Comparison of ENCODE assay signal across 8 mouse cellular contexts in the genomic region with DNA sequence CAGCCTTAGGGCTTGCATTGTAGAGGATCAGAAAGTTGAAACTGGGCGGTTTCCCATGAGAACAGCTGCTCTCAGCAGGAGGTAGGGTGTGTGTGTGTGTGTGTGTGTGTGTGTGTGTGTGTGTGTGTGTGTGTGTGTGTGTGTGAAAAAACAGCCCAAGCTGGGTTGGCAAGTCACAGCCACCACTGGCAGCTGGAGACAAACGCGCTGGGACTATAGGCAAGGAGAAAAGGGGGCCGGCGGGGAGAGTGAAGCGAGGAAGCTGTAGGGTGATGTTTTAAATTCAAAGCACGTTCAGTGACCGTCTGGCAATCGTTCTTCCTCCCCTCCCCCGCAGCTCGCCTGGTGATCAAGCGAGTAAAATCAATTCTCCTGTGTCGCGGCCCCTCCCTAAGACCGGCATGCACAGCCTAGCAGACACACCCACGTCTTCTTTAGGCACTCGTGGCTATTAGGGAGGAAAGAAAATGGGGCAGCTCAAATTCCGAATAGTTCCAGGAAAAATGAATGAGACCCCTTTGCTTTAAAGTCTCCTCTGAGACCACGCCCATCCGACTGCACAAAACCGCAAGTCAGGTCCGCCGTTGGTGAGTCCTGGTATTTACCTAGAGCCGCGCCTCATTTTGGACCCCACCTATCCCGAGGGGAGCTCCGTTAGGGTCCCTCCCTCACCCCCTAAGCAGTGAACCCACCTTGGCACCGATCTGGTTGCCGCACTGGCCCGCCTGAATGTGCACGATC. TPM values are rescaled to one million over a fixed set of nuclear protein-coding genes. Genes with fewer than 3 reads are reported as not detected.
A peak's percentile ranks its signal among the peaks of the same experiment; 100 is the strongest.
DNase-seq lines count a peak whose midpoint lies in the region; ATAC-seq and TF ChIP-seq lines count a peak whose summit lies in the region.

No protein-coding gene starts in this region.

- peaks cover 35% of the 10 kb centered on the region for H3K27me3 ChIP-seq in embryonic facial prominence, embryonic 10.5 days (replicated peaks; ENCODE audit: low read depth, poor library complexity, severe bottlenecking)
- no peaks in the 10 kb centered on the region for H3K27me3 ChIP-seq in heart, postnatal 0 days (ENCODE audit: control insufficient read depth, insufficient read depth, low read length)
- peaks cover 20% of the 10 kb centered on the region for H3K27me3 ChIP-seq in lung, embryonic 16.5 days (ENCODE audit: control insufficient read depth, insufficient read depth, low read depth, low read length)

- peak; percentile 60 for DNase-seq in urinary bladder, postnatal 14 days (ENCODE audit: low spot score)
- no peak for DNase-seq in urinary bladder, postnatal 10 days (ENCODE audit: low spot score)
- DNase-seq in embryonic facial prominence, embryonic 10.5 days (ENCODE audit: low spot score): peak; percentile 68
- DNase-seq in heart, postnatal 0 days (ENCODE audit: low spot score): peak; percentile 68
- DNase-seq in kidney, postnatal 4 days: peak; percentile 80 to 87
- DNase-seq in retina, postnatal 1 day: peak; percentile 79
- no peak for DNase-seq in c-Kit-positive CD71-positive TER-119-positive erythroid progenitor cells, embryonic 14.5 days (ENCODE audit: low spot score)

- H3K4me1 ChIP-seq in embryonic facial prominence, embryonic 10.5 days: peaks cover 69% of the 10 kb centered on the region
- H3K4me1 ChIP-seq in heart, postnatal 0 days (ENCODE audit: control insufficient read depth, insufficient read depth): peaks cover 22% of the 10 kb centered on the region; the same call in 1 of the 2 replicates
- peaks cover 30% of the 10 kb centered on the region for H3K4me1 ChIP-seq in lung, embryonic 16.5 days (replicated peaks; ENCODE audit: control insufficient read depth, insufficient read depth, low read length)

- H3K4me3 ChIP-seq in embryonic facial prominence, embryonic 10.5 days: peak overlapping the region; percentile 79
- H3K4me3 ChIP-seq in heart, postnatal 0 days (ENCODE audit: low read depth, low read length): peak overlapping the region; percentile 69
- peak overlapping the region; percentile 71 for H3K4me3 ChIP-seq in lung, embryonic 16.5 days (ENCODE audit: low read length)

- peak overlapping the region; percentile 93 for H3K27ac ChIP-seq in embryonic facial prominence, embryonic 10.5 days (replicated peaks)
- peak overlapping the region; percentile 85 for H3K27ac ChIP-seq in heart, postnatal 0 days (ENCODE audit: low read depth)
- peak overlapping the region; percentile 49; the same call in 1 of the 2 replicates for H3K27ac ChIP-seq in lung, embryonic 16.5 days (ENCODE audit: low read length)

- ATAC-seq in heart, postnatal 0 days (ENCODE audit: insufficient read depth, low read depth): peak; percentile 17
- peak; percentile 21; the same call in 1 of the 2 replicates for ATAC-seq in lung, embryonic 16.5 days (ENCODE audit: low read depth)

- no peak for TF ChIP-seq EP300 in heart, postnatal 0 days (IDR thresholded peaks at IDR 0.05; ENCODE audit: low read depth)

- WGBS in embryonic facial prominence, embryonic 10.5 days: under 1% methylated on average over 31 of the region's 31 CpGs
- WGBS in heart, postnatal 0 days: under 1% methylated on average over 31 of the region's 31 CpGs
- under 1% methylated on average over 31 of the region's 31 CpGs for WGBS in lung, embryonic 16.5 days

- H3K9me3 ChIP-seq in embryonic facial prominence, embryonic 10.5 days: no peaks in the 10 kb centered on the region
- no peaks in the 10 kb centered on the region for H3K9me3 ChIP-seq in heart, postnatal 0 days (replicated peaks; ENCODE audit: control insufficient read depth, low read length)
- H3K9me3 ChIP-seq in lung, embryonic 16.5 days (ENCODE audit: control insufficient read depth, low read length): no peaks in the 10 kb centered on the region

- H3K4me2 ChIP-seq in heart, postnatal 0 days (ENCODE audit: low read depth, low read length): peak overlapping the region; percentile 77
- peak overlapping the region; percentile 92 for H3K4me2 ChIP-seq in lung, embryonic 16.5 days (ENCODE audit: low read depth, low read length)

- peak overlapping the region; percentile 65 for H3K9ac ChIP-seq in heart, postnatal 0 days (replicated peaks; ENCODE audit: low read depth, low read length)
- peak overlapping the region; percentile 71 for H3K9ac ChIP-seq in lung, embryonic 16.5 days (ENCODE audit: low read length)

- H3K36me3 ChIP-seq in embryonic facial prominence, embryonic 10.5 days (replicated peaks): peaks cover 31% of the 10 kb centered on the region
- H3K36me3 ChIP-seq in heart, postnatal 0 days (replicated peaks; ENCODE audit: control insufficient read depth, insufficient read depth, low read length): peaks cover 4% of the 10 kb centered on the region
- H3K36me3 ChIP-seq in lung, embryonic 16.5 days (ENCODE audit: control insufficient read depth, insufficient read depth, low read length): no peaks in the 10 kb centered on the region

- TF ChIP-seq CTCF in heart, postnatal 0 days (IDR thresholded peaks at IDR 0.05; ENCODE audit: low read depth): no peak

RNA-seq across cellular contexts. Expression of a gene that starts 0.6 kb away (rescaled TPM):
- polyA plus RNA-seq in embryonic facial prominence, embryonic 10.5 days (2016; fragmentation: Nextera tagmentation; extraction: Ambion mirVana): 65.5 and 73.2 TPM in 2 replicates
- total RNA-seq in heart, postnatal 0 days (2014; rRNA removed; ENCODE audit: low replicate concordance): 157 and 227 TPM in 2 replicates
- 16.9 and 19.7 TPM in 2 replicates for polyA plus RNA-seq in heart, postnatal 0 days (2015; fragmentation: Nextera tagmentation; extraction: Ambion mirVana)
- 18.9 and 19.4 TPM in 2 replicates for polyA plus RNA-seq in lung, embryonic 16.5 days (2015; fragmentation: Nextera tagmentation; extraction: Ambion mirVana)

RNA-seq across cellular contexts. Expression of a gene that starts 33.1 kb away (rescaled TPM):
- 97.9 and 99.9 TPM in 2 replicates for polyA plus RNA-seq in embryonic facial prominence, embryonic 10.5 days (2016; fragmentation: Nextera tagmentation; extraction: Ambion mirVana)
- 58.0 and 108 TPM in 2 replicates for total RNA-seq in heart, postnatal 0 days (2014; rRNA removed; ENCODE audit: low replicate concordance)
- 86.3 and 87.8 TPM in 2 replicates for polyA plus RNA-seq in heart, postnatal 0 days (2015; fragmentation: Nextera tagmentation; extraction: Ambion mirVana)
- polyA plus RNA-seq in lung, embryonic 16.5 days (2015; fragmentation: Nextera tagmentation; extraction: Ambion mirVana): 64.5 and 67.3 TPM in 2 replicates

RNA-seq across cellular contexts. Expression of a gene that starts 51.8 kb away (rescaled TPM):
- polyA plus RNA-seq in embryonic facial prominence, embryonic 10.5 days (2016; fragmentation: Nextera tagmentation; extraction: Ambion mirVana): 101 and 105 TPM in 2 replicates
- 291 and 343 TPM in 2 replicates for total RNA-seq in heart, postnatal 0 days (2014; rRNA removed; ENCODE audit: low replicate concordance)
- polyA plus RNA-seq in heart, postnatal 0 days (2015; fragmentation: Nextera tagmentation; extraction: Ambion mirVana): 90.8 and 105 TPM in 2 replicates
- polyA plus RNA-seq in lung, embryonic 16.5 days (2015; fragmentation: Nextera tagmentation; extraction: Ambion mirVana): 185 and 193 TPM in 2 replicates

Comparison
In these comparisons a context has a peak if more than half of its experiments do, and no peak if none do; other contexts are left out.
1. DNase-seq: peak in urinary bladder, postnatal 14 days (single experiment), embryonic facial prominence, embryonic 10.5 days (single experiment), heart, postnatal 0 days (single experiment), kidney, postnatal 4 days (2 of 2) and retina, postnatal 1 day (single experiment); none in urinary bladder, postnatal 10 days (single experiment) and c-Kit-positive CD71-positive TER-119-positive erythroid progenitor cells, embryonic 14.5 days (single experiment).
2. Peak in every context shown above with its lines, with median percentiles within 50 percentile points of each other: H3K27ac ChIP-seq and H3K4me3 ChIP-seq.